Mouse (Mus musculus) frontal cortex, adult (tissue): ENCODE results near the gene Ggcx.

ENCODE experiments used
- ATAC-seq: cut with Nextera tagmentation; 2 replicates; pipeline ENCODE4 v1.9.2; 2017; ENCODE audit warnings: mild to moderate bottlenecking, moderate library complexity, mixed read lengths; ENCODE audit not compliant: low TSS enrichment

Gene Ggcx

GRCm38 (mm10) chr6:72387816-72388215, 26.3 kb upstream of the Ggcx start:
- ATAC-seq: no peak

- ATAC-seq: no peak
Observed at GRCm38 (mm10) chr6:72388266-72388665, 25.8 kb upstream of the Ggcx start.

- ATAC-seq: no peak
Observed at GRCm38 (mm10) chr6:72388791-72389329, 25.2 kb upstream of the Ggcx start.

- ATAC-seq: peak; percentile 8
Observed at GRCm38 (mm10) chr6:72389471-72389940, 24.6 kb upstream of the Ggcx start.

GRCm38 (mm10) chr6:72389941-72390771, 24.0 kb upstream of the Ggcx start, which contains the start of gene Vamp8:
Gene Vamp8, minus strand, starts transcription at chr6:72390703.
- ATAC-seq: peak; percentile 61

GRCm38 (mm10) chr6:72390795-72391521, 23.1 kb upstream of the Ggcx start:
- ATAC-seq: no peak

GRCm38 (mm10) chr6:72392341-72392740, 21.8 kb upstream of the Ggcx start:
- ATAC-seq: no peak

GRCm38 (mm10) chr6:72396837-72397251, 17.3 kb upstream of the Ggcx start:
- no peak for ATAC-seq

- no peak for ATAC-seq
Observed at GRCm38 (mm10) chr6:72399967-72400366, 14.1 kb upstream of the Ggcx start.

GRCm38 (mm10) chr6:72401875-72402274, 12.2 kb upstream of the Ggcx start:
- peak; percentile 64 for ATAC-seq

GRCm38 (mm10) chr6:72405356-72405755, 8.8 kb upstream of the Ggcx start:
- no peak for ATAC-seq

- ATAC-seq: peak; percentile 99
Observed at GRCm38 (mm10) chr6:72407119-72407518, 7.0 kb upstream of the Ggcx start.

- peak; percentile 50; the same call in 1 of the 2 replicates for ATAC-seq
Observed at GRCm38 (mm10) chr6:72409567-72409966, 4.5 kb upstream of the Ggcx start.

GRCm38 (mm10) chr6:72410003-72410402, 4.1 kb upstream of the Ggcx start:
- ATAC-seq: no peak

GRCm38 (mm10) chr6:72410518-72410917, 3.6 kb upstream of the Ggcx start:
- ATAC-seq: no peak

- no peak for ATAC-seq
Observed at GRCm38 (mm10) chr6:72415181-72415580, 1.1 kb downstream of the Ggcx start.

GRCm38 (mm10) chr6:72415964-72416772, 2.1 kb downstream of the Ggcx start:
- ATAC-seq: no peak

- no peak for ATAC-seq
Observed at GRCm38 (mm10) chr6:72418279-72418678, 4.2 kb downstream of the Ggcx start.

GRCm38 (mm10) chr6:72419806-72420205, 5.7 kb downstream of the Ggcx start:
- ATAC-seq: no peak

- ATAC-seq: no peak
Observed at GRCm38 (mm10) chr6:72420901-72421300, 6.8 kb downstream of the Ggcx start.

- ATAC-seq: no peak
Observed at GRCm38 (mm10) chr6:72425646-72426045, 11.5 kb downstream of the Ggcx start.

GRCm38 (mm10) chr6:72428036-72428435, 13.9 kb downstream of the Ggcx start:
- peak; percentile 65 for ATAC-seq
